Mouse (Mus musculus) intestine, embryonic 16.5 days (tissue): ENCODE data around the gene Kif21a. TPM values are rescaled to one million over a fixed set of nuclear protein-coding genes. Genes with fewer than 3 reads are reported as not detected.

Experiments used
- ATAC-seq: fragments of 200-750 bp; cut with Nextera tagmentation; 2 replicates; pipeline ENCODE4 v1.8.0; 2017; ENCODE audit warnings: moderate TSS enrichment, moderate library complexity
- H3K27ac ChIP-seq: fragments of 300-500 bp; sonication (generic); 2 replicates; pipeline ENCODE4 v1.5.1; 2014; ENCODE audit warnings: mild to moderate bottlenecking, low read length
- H3K27me3 ChIP-seq: fragments of 300-500 bp; sonication (generic); replicated peaks from 2 replicates; pipeline ENCODE4 v1.6.1; 2014; ENCODE audit warnings: low read length, control low read depth, mixed read lengths; ENCODE audit not compliant: control insufficient read depth, insufficient read depth
- H3K36me3 ChIP-seq: fragments of 300-500 bp; sonication (generic); 2 replicates; pipeline ENCODE4 v1.6.1; 2014; ENCODE audit warnings: low read length, control low read depth; ENCODE audit not compliant: control insufficient read depth, insufficient read depth
- H3K4me1 ChIP-seq: fragments of 300-500 bp; sonication (generic); 2 replicates; pipeline ENCODE4 v1.6.1; 2014; ENCODE audit warnings: low read length, control low read depth, mixed read lengths; ENCODE audit not compliant: control insufficient read depth, insufficient read depth
- H3K4me2 ChIP-seq: fragments of 300-500 bp; sonication (generic); 2 replicates; pipeline ENCODE4 v1.6.1; 2014; ENCODE audit warnings: low read depth, low read length, control low read depth
- H3K4me3 ChIP-seq: fragments of 300-500 bp; sonication (generic); 2 replicates; pipeline ENCODE4 v1.5.1; 2014; ENCODE audit warnings: mild to moderate bottlenecking, low read length
- H3K9ac ChIP-seq: fragments of 300-500 bp; sonication (generic); 2 replicates; pipeline ENCODE4 v1.6.1; 2014; ENCODE audit warnings: low read depth, low read length
- H3K9me3 ChIP-seq: fragments of 300-500 bp; sonication (generic); 2 replicates; pipeline ENCODE4 v1.6.1; 2016; ENCODE audit warnings: low read length, control low read depth; ENCODE audit not compliant: control insufficient read depth
- WGBS: fragments of 180-500 bp; shearing (Covaris S2); extraction: QIAGEN DNeasy Blood & Tissue Kit; methylation state at CpG from one replicate; pipeline ENCODE4 v1.1.7; 2014; 5-methylcytosine and 5-hydroxymethylcytosine counted together
- polyA plus RNA-seq: library from polyadenylated mRNA; unstranded; fragments of >200 nt; fragmentation: Nextera tagmentation; extraction: Ambion mirVana; gene quantifications from 2 replicates; pipeline ENCODE4 v1.2.1, GENCODE M21; 2015

The Kif21a gene
- polyA plus RNA-seq, 1 experiment from 2014 or later: 10.6 TPM

GRCm38 (mm10) chr15:91028494-91028893 lies 21.3 kb downstream of the Kif21a start:
- Histone ChIP-seq H3K4me2 (no peak overlapping the region), H3K36me3 (no peaks in the 10 kb centered on the region), H3K9me3 (no peaks in the 10 kb centered on the region; the same call in 1 of the 2 replicates), H3K9ac (no peak overlapping the region), H3K4me3 (no peak overlapping the region), H3K4me1 (no peaks in the 10 kb centered on the region), H3K27me3 (no peaks in the 10 kb centered on the region), H3K27ac (no peak overlapping the region)
- 59% methylated on average over 10 of the region's 10 CpGs for WGBS
- no peak for ATAC-seq

GRCm38 (mm10) chr15:91022276-91022675 lies 27.5 kb downstream of the Kif21a start:
- H3K4me1 ChIP-seq: no peaks in the 10 kb centered on the region
- H3K27ac ChIP-seq: no peak overlapping the region
- H3K9ac ChIP-seq: no peak overlapping the region
- no peak overlapping the region for H3K4me3 ChIP-seq
- no peak overlapping the region for H3K4me2 ChIP-seq
- H3K9me3 ChIP-seq: no peaks in the 10 kb centered on the region; the same call in 1 of the 2 replicates
- 72% methylated on average over 8 of the region's 8 CpGs for WGBS
- H3K27me3 ChIP-seq: no peaks in the 10 kb centered on the region
- ATAC-seq: no peak
- H3K36me3 ChIP-seq: no peaks in the 10 kb centered on the region

- no peaks in the 10 kb centered on the region for H3K27me3 ChIP-seq
- no peaks in the 10 kb centered on the region for H3K4me1 ChIP-seq
- no peak overlapping the region for H3K4me2 ChIP-seq
- WGBS: 62% methylated on average over 3 of the region's 3 CpGs
- no peak overlapping the region for H3K27ac ChIP-seq
- H3K36me3 ChIP-seq: no peaks in the 10 kb centered on the region
- ATAC-seq: no peak
- H3K9me3 ChIP-seq: no peaks in the 10 kb centered on the region
- H3K4me3 ChIP-seq: no peak overlapping the region
- no peak overlapping the region for H3K9ac ChIP-seq
Observed at GRCm38 (mm10) chr15:91018861-91019187, 30.9 kb downstream of the Kif21a start.

- Histone ChIP-seq H3K9me3 (no peaks in the 10 kb centered on the region), H3K4me1 (no peaks in the 10 kb centered on the region), H3K36me3 (no peaks in the 10 kb centered on the region), H3K4me2 (no peak overlapping the region), H3K27me3 (no peaks in the 10 kb centered on the region), H3K9ac (no peak overlapping the region), H3K4me3 (no peak overlapping the region), H3K27ac (no peak overlapping the region)
- ATAC-seq: peak; percentile 63
- WGBS: 67% methylated on average over 9 of the region's 9 CpGs
Observed at GRCm38 (mm10) chr15:91018161-91018860, 31.4 kb downstream of the Kif21a start.

GRCm38 (mm10) chr15:91017261-91018160 lies 32.2 kb downstream of the Kif21a start:
- no peaks in the 10 kb centered on the region for H3K9me3 ChIP-seq
- H3K4me1 ChIP-seq: no peaks in the 10 kb centered on the region
- no peaks in the 10 kb centered on the region for H3K36me3 ChIP-seq
- WGBS: 54% methylated on average over 23 of the region's 23 CpGs
- peak; percentile 63 for ATAC-seq
- no peak overlapping the region for H3K4me3 ChIP-seq
- no peak overlapping the region for H3K9ac ChIP-seq
- H3K27ac ChIP-seq: no peak overlapping the region
- H3K27me3 ChIP-seq: no peaks in the 10 kb centered on the region
- H3K4me2 ChIP-seq: no peak overlapping the region

- Histone ChIP-seq H3K9ac (no peak overlapping the region), H3K36me3 (no peaks in the 10 kb centered on the region), H3K4me2 (no peak overlapping the region), H3K9me3 (no peaks in the 10 kb centered on the region), H3K27ac (no peak overlapping the region), H3K27me3 (no peaks in the 10 kb centered on the region), H3K4me1 (no peaks in the 10 kb centered on the region), H3K4me3 (no peak overlapping the region)
- 73% methylated on average over 12 of the region's 12 CpGs for WGBS
- ATAC-seq: no peak
Observed at GRCm38 (mm10) chr15:91016366-91016765, 33.4 kb downstream of the Kif21a start.

- ATAC-seq: peak; percentile 61
- Histone ChIP-seq H3K4me2 (peak overlapping the region; percentile 21; the same call in 1 of the 2 replicates), H3K27me3 (no peaks in the 10 kb centered on the region), H3K27ac (no peak overlapping the region), H3K36me3 (no peaks in the 10 kb centered on the region), H3K9me3 (no peaks in the 10 kb centered on the region), H3K4me1 (no peaks in the 10 kb centered on the region), H3K4me3 (peak overlapping the region; percentile 18; the same call in 1 of the 2 replicates), H3K9ac (no peak overlapping the region)
- WGBS: 17% methylated on average over 6 of the region's 6 CpGs
Observed at GRCm38 (mm10) chr15:91012793-91013580, 36.8 kb downstream of the Kif21a start.

GRCm38 (mm10) chr15:91010218-91010617 lies 39.5 kb downstream of the Kif21a start:
- Histone ChIP-seq H3K36me3 (no peaks in the 10 kb centered on the region), H3K27me3 (no peaks in the 10 kb centered on the region), H3K4me3 (no peak overlapping the region), H3K27ac (no peak overlapping the region), H3K4me1 (peaks cover 2% of the 10 kb centered on the region; the same call in 1 of the 2 replicates), H3K9ac (no peak overlapping the region), H3K4me2 (no peak overlapping the region), H3K9me3 (no peaks in the 10 kb centered on the region)
- 60% methylated on average over 4 of the region's 4 CpGs for WGBS
- ATAC-seq: no peak
